Mouse (Mus musculus) urinary bladder, postnatal 4 days (tissue): Measurements from ENCODE around the gene Ninl.
"Not testable (repeated sequence)": the region's sequence is repeated elsewhere in the genome, so short reads cannot be mapped to it uniquely, and the experiment has no call there.

ENCODE experiments used
- DNase-seq, 2 experiments: peaks; one replicate each; pipeline ENCODE4 v3.0.0; 2021 to 2022; ENCODE audit warnings: low spot score in 2 of 2

The Ninl gene

DNA sequence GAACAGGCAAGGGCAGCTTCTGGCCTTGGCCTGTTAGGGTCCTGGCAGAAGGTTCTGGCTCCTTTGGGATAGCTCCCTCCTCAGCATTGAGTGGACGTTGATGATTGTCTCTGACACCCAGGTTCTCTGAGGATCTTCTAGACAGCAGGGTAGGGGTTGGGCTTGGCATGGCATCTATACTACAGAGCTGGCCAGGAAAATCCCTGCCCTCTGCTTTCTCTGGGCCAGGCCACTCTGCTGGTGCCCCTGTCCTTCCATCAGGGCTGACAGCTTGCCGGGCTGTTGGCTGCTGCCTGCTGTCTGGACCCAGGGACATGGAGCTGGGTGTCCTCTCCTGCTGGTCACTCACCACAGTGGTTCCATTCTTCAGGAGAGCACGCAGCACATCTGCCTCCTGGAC lies 89.5 kb downstream of the Ninl start:
- no peak for DNase-seq

DNA sequence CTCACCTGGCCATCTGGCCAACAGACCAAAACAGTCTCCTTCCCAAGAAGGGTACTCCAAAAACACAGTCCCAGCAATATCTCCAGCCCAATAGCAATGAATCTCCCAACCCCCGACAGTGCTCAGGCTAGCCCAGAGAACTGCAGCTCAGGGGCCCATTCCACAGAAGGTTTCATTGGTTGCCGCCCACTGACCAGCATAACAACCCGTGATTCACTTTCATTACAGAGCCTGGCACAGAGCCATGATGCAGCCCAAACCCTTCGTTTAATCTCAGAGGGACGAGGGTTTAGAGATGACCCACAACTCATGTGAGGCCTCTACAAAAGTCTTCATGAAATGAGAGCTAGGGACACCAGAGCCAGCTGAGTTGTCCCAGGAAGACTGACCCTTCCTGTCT lies 90.4 kb downstream of the Ninl start:
- DNase-seq = no peak

DNA sequence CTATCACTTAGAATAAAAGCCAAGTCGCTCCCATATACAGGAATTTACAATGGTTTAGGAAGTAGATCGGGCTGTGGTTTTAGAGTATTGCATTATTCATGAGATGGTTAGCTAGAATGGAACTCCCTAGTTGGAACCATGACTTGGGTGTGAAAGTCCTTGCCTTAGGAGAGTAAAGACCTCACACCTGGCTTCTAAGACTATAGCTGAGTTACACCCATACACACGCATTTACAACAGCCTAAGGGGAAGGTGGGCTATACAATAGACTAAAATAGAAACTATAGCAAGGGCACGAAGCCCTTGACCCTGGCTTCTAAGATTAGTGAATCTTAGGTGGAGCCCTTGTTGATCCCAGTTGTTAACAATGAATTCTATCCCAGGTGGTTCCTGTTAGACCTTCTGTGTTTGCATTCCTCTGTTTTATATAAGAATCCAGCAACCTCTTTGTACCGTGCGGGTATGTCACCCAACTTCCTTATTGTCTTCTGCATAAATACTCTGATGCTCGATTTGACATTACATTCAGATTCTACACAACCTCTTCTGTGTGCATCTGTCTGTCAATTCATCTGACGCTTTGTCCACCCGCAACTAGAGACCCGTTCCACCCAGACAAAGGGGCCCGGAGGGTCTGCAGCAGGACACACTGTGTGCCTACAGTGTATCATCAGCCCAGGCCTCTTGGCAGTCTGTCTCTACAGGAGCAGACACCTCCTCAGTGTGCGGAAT lies 91.1 kb downstream of the Ninl start:
- DNase-seq = not testable (repeated sequence)

DNA sequence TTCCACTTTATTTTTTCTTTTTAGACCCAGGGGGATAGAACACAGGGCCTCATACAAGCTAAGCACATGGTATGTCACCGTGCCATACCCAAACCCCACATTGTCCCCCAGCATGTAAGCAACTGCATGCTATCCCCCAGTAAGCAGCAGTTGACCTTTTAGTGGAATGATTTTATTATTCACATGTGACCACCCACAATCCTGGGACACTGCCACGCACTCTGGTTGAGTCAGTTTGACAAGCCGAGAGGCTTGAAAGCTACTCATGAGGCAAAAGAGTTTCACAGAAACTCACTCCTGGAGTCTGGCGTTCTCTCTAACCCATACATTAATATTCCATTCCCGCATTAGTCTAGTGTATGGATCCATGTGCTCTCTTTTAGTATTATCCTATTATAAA lies 91.8 kb downstream of the Ninl start:
- DNase-seq = not testable (repeated sequence)

DNA sequence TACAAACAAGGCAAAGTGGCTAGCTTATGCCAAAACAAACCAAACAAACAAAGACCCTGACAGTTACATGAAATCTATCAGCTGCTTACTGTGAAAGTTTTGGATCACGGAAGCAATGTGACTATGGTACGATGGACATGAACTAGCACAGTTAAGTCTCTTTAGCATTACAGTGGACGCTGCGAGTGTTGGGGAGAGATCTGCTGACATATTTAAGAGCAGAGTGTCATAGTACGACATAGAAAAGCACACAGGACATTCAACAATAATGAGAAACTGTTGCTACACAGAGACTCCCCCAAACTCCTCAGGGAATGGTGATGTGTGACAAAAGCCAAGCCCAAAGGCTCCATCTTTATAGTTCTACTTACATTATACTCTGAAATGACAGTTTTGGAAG lies 95.2 kb downstream of the Ninl start:
- no peak for DNase-seq

DNA sequence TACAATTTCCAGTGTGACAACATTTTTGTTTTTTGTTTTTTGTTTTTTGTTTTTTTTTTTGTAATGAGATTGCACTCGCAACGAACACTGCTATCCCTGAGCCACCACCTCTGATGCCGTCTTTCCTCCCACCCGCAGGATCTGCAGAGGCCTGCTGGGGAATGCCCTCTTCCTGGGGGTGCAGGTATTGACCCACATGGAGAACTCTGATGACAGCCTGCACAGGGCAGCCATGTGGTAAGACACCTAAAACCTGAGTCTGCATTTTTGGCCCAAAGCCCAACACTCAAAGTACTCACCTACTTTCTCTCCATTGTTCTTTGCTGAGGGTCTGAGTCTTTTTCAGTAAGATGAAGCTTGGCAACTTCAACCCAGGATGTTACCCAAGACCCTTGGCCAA lies 104.5 kb downstream of the Ninl start:
- no peak for DNase-seq

DNA sequence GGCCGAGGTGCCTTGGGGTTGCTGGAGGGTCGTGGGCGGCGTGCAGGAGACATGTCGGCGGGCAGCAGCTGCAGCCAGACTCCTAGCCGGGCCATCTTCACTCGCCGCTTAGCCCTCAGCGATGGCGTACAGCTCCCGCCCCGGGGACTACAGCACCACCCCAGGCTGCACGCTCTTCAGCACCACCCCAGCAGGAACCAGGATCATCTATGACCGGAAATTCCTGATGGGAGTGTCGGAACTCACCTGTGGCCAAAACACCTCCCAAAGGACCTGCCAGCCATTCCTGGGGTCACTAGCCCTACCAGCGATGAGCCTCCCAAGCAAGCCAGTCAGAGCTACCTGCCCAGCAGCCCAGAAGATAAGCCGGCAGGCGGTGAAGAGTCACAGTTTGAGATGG lies 105.7 kb downstream of the Ninl start:
- no peak for DNase-seq

DNA sequence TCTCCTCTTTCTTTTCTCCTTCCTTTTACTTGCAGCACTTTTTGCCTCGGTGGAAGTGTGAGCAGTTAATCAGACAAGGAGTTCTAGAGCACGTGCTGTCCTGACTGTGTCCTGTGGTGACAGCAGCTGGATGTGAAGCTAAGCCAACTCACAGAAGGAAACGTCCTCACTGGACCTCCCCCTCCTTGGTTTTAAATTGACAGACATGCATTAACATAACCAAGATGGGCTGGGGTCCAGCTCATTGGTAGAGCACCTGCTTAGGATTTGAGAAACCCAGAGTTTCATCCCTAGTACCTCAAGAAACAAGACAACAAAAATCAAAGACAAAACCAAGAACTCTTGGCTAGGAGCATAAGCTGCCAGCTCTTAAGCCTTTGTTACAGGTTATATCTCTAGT lies 108.4 kb downstream of the Ninl start:
- no peak for DNase-seq

DNA sequence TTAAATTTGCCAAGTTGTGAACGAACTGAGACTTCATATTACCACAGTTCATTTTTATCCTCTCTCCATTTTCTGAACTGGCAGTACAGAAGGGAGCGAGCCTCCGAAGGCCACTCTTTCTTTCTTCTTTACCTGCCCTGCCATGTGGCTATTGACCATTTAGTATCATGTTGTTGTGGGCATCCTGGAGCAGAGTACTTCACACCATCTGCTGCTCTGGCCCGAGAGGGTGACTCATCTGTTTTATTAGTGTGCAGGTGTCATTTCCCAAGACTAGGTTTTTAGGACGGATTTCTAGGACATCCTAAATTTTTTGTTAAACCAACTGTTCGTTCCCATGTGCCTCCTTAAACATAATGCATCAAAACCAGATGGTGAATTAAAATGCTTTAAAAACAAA lies 110.0 kb downstream of the Ninl start:
- no peak for DNase-seq

DNA sequence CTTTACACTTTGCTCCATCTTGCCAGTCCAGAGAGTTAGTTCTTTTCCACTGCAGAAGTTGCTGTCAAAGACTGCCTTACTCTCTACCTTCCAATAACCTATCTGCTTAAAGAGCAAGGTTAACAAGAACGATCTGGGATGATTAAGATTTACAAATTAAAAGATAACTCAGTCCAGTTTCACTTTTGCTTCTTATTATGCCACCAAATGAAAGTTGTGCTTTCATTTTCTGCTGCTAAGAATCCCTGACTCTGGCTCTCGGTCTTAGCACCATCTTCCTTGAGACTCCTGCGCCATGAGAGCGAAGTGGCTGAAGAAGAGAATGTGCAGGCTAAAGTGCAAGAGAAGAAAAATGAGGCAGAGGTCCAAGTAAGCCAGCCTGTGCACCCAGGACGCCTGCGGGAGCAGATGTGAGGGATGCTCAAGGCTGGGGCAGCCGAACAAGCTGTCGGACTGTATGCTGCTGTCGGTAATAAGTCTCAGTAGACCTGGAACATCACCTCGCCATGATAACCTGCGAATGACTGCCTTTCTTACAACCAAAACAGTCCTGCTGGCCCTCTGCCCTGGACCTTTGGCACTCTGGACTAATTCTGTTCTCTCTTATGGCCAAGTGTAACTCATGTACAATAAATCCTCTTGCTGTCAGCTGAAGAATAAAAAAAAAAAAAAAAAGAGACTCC lies 112.0 kb downstream of the Ninl start:
- no peak for DNase-seq

DNA sequence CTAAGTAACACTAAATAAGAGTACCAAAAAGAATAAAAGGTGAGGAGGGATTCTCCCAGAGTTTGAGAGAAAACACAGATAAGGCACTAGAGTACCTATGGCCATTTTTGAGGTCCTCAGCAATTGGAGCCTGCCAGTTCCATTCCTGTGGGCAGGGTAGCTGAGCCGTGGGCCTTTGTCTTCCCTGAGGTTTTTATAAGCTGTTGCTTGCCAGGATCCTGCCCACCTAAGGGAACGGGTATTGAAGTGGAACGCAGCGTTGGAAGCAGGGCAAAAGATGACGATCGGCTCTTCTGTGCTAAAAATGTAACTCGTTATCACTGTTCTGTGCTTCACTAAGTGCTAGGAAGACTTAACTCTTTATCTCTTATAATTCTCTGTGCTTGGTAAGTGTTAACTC lies 115.7 kb downstream of the Ninl start:
- DNase-seq = no peak

DNA sequence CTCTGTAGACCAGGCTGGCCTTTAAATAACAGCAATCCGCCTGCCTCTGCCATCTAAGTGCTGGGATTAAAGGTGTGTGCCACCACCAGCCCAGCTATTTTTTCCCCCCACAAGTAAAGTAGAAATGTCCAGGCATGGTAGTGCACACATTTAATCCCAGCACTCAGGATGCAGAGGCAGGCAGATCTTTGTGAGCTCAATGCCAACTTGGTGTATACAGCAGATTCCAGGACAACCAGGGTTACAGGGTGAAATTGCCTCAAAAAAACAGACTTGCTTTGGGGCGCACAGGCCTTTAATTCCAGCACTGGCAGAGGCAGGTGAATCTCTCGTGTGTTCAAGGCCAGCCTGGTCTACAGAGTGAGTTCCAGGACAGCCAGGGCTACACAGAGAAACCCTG lies 116.2 kb downstream of the Ninl start:
- no peak for DNase-seq

DNA sequence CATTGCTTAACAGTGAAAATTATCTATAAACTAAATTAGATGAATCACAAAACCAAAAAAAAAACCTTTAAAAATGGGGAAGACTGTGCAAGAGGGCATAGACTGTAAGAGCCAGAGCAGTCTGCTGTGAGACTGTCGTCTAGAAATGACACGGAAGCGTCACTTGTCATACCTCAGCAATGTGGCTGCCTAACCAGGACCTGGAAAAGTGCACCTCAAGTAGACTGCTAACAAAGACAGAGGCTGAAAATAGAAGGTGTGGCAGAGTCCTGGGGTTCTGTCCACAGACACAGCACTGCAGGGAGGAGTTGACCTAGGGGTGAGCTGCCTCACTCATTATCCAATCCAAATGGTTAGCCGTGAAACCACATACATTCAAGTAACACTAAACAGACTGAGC lies 117.0 kb downstream of the Ninl start:
- no peak for DNase-seq

DNA sequence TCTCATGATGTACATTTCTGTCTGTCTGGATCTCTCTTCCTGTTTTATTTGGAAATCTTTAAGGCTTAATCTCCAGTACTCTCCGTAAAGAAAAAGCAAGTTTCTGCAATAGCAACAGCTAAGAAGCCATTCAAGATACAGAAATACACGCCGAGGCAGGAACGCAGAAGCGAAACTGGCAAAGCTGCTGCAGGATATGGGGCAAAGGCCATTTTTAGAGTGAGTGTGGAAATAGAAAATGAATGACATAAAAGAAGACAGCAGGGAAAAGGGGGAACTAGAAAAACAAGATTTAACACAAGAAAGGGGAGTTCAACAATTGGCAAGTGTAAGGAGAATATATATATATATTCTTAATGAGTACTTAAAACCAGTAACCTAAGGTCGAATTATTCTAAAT lies 117.5 kb downstream of the Ninl start:
- no peak for DNase-seq

DNA sequence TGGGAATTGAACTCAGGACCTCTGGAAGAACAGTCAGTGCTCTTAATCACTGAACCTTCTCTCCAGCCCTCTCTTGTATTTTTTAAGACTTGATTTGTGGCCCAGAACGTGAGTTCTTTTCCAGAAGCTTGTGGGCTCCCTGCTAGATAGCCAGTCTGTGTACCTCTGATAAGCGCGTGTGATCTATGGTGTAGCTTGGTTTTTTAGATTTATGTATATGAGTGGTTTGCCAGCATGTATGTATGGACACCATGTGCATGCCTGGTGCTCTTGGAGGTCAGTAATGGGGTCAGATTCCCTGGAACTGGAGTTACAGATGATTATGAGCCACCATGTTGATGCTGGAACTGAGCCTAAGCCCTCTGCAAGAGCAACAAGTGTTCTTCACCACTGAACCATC lies 118.6 kb downstream of the Ninl start:
- no peak for DNase-seq

DNA sequence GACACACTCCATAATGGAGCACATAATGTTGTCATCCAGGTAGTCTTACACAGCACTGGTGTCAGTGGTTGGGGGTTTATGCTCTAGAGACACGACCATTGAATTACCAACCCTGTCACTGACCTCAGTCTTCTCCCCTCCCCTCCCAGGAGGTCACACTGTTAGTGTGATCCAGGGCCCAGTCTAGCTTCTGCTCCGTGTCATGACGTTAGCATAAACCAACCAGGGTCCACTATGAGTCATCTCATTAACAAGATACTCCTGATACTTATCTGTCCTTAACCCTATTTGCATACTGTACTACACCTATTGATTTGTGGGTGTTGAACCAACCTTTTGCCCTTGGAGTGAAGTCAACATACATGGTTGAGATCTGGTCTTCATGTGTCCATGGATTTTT lies 120.5 kb downstream of the Ninl start:
- DNase-seq = no peak

DNA sequence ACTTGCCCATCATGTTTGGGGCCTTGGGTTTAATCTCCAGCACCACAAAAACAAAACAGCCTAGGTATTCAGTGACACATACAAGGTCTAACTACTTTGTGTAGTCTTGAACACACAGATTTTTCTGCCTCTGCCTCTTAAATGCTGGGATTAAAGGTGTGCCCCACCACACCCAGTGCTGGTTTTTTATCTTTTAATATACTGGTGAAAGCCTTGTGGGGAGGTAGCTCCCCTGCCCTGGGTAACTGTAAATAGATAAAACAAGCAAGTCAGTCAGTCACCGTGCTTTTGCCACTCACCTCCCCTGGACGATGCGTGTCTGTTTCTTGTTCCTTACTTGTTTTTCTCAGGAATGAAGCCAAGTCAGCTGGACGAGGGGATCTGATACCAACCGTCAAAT lies 123.4 kb downstream of the Ninl start:
- DNase-seq = no peak

DNA sequence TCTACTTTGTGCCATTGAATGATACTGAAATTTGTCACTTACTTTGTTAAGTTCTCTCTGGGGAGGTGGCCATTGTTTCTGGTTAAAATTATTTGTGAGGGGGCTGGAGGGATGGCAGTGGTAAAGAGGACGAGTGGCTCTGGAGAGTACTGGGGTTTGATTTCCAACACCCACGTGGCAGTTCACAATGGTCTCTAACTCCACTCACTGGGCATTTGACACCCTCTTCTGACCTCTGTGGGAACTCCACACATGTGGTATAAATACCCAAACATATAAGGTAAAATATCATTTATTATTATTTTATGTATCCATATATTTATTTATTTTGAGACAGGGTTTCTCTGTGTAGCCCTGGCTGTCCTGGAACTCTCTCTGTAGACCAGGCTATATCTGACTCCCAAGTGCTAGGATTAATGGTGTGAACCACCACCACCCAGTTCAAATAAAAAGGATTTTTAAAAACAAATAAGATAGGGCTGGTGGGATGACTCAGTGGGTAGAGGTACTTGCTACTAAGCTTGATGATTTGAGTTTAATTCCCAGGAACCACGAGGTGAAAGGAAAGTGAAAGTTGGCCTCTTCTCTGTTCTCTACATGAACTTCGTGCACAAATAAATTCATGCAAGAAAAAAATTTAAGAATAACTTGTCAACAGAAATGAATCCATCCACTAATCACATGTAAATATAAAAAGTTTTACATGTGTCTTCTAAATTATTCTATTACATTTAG lies 124.2 kb downstream of the Ninl start:
- DNase-seq = no peak

DNA sequence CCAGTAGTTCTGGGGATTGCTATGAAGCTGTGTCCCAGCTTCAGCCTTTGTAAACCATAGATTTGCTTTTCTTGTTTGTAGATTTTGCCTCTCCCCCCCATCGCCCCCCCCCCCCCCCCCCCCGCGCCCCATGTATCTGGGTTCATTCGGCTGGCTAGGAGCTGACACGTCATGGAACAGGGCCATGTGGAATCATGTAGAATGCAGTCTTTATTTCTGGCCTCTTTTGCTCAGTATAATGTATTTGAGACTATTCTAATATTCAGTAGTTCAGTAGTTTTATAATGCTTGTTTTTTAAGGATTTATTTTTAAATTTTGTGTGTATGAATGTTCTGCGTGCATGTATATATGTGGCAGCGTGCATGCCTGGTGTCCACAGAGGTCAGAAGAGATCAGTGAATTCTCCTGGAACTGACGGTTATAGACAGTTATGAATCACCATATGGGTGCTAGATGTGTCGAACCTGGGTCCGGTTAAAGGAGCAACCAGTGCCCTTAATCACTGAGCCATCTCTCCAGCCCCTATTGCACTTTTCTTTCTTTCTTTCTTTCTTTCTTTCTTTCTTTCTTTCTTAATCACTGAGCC lies 128.8 kb downstream of the Ninl start:
- DNase-seq = no peak

DNA sequence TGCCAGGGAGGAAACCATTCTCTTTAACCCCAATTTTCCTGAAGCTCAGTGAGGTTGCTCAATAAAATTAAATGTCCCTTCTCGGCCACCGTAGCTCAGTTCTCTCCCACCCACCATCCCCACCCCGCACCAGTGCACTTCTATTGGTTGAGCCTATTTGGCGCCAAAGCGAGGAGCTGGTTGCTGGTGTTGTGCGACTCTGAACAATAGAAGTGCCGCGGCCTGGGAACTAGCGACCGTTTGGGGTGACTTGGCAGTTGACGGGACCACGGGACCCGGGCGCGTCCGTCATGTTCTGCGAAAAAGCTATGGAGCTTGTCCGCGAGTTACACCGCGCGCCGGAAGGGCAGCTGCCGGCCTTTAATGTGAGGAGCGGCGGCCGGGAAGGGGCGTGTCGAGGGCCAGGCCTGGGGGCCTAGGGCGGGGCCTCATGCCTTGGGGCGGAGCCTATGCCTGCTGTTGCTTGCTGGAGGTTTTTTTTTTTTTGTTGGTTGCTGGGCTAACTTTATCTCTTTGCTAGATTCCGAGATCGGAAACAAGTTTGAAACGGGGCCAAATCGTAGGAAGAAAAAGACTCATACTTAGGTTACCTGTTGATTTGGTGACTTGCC lies 129.6 kb downstream of the Ninl start:
- peak; percentile 93 for DNase-seq

DNA sequence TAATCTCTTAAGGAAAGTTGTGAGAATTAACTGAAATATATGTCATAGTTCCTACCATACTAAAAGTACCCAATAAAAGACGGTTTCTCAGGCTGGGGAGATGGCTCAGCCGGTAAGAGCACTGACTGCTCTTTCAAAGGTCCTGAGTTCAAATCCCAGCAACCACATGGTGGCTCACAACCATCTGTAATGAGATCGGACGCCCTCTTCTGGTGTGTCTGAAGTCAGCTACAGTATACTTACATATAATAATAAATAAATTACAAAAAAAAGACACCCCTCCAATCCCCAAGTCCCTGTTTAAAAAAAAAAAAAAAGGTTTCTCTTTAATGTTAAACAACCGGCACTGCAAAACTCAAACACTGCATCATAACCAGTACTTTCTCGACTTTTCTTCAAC lies 130.3 kb downstream of the Ninl start:
- not testable (repeated sequence) for DNase-seq

DNA sequence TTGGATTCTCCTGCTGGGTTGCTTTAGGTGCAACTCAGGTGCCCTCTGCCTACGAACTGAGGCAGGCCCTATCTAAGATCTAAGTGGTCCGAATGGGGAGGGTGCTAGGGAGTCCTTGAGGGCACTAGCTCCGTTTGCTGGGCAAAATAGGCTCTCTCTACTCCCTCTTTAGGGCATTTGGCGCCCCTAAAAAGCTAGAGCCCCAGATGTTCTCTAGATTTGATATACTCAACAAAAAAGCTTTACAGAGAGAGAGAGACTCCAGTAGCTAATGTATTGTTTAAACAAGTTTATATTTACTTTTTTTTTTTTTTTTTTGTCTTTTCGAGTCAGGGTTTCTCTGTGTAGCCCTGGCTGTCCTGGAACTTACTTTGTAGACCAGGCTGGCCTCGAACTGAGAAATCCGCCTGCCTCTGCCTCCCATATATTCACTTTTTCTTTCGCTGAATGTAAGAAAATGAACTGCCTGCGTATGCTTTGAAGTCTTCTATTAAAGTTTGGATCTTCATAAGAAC lies 134.2 kb downstream of the Ninl start, which contains the start of gene Gins1:
Gins1 (plus strand) TSS at position 465 of the 515 bp plus-strand sequence.
- no peak for DNase-seq
